Mouse (Mus musculus): ENCODE measurements around the gene Ccdc27. TPM values are rescaled to one million over a fixed set of nuclear protein-coding genes. Genes with fewer than 3 reads are reported as not detected.
A peak's percentile ranks its signal among the peaks of the same experiment; 100 is the strongest.

Ccdc27 gene
- polyA plus RNA-seq, 1 experiment = 55.2 TPM

GRCm38 (mm10) chr4:154071941-154072340, 29.5 kb upstream of the Ccdc27 start:
- Histone ChIP-seq H3K36me3 (ENCODE audit: control insufficient read depth, insufficient read depth, low read length) (no peaks in the 10 kb centered on the region), H3K4me1 (ENCODE audit: control insufficient read depth, insufficient read depth, low read length) (no peaks in the 10 kb centered on the region), H3K27ac (ENCODE audit: control insufficient read depth, insufficient read depth, low read depth, low read length) (no peak overlapping the region), H3K4me3 (ENCODE audit: control insufficient read depth, low read depth, low read length) (no peak overlapping the region), H3K27me3 (ENCODE audit: control insufficient read depth, insufficient read depth, low read length) (no peaks in the 10 kb centered on the region)
- TF ChIP-seq POLR2A (IDR thresholded peaks at IDR 0.05; ENCODE audit: control insufficient read depth, low read depth, low read length) (no peak), CTCF (IDR thresholded peaks at IDR 0.05; ENCODE audit: control insufficient read depth, insufficient read depth, insufficient replicate concordance, low read depth, low read length) (no peak)

DNA sequence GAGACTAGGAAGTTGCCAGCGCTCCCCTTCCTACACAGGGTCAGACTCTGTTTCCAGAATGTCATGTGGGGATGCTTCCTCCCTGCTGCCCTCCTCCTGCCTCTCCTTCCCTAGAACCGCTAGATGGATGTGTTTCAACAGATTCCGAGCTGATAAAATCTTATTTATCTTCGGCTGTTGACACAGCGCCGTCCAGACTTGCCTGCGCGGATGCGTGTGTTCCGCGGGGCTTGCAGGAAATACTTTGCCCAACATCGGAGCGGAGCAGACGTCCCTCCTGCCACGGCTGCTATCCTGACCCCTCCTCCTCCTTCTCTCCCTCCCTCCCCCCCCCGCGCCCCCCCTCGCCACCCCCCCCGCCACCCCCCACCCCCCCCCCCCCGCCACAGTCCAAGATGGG, 29.0 kb upstream of the Ccdc27 start:
- H3K4me1 ChIP-seq (ENCODE audit: control insufficient read depth, insufficient read depth, low read length) = no peaks in the 10 kb centered on the region
- no peak overlapping the region for H3K4me3 ChIP-seq (ENCODE audit: control insufficient read depth, low read depth, low read length)
- H3K27me3 ChIP-seq (ENCODE audit: control insufficient read depth, insufficient read depth, low read length) = no peaks in the 10 kb centered on the region

GRCm38 (mm10) chr4:154070896-154071295, 28.4 kb upstream of the Ccdc27 start:
- no peaks in the 10 kb centered on the region for H3K36me3 ChIP-seq (ENCODE audit: control insufficient read depth, insufficient read depth, low read length)
- no peak overlapping the region for H3K27ac ChIP-seq (ENCODE audit: control insufficient read depth, insufficient read depth, low read depth, low read length)
- H3K27me3 ChIP-seq (ENCODE audit: control insufficient read depth, insufficient read depth, low read length) = no peaks in the 10 kb centered on the region
- H3K4me1 ChIP-seq (ENCODE audit: control insufficient read depth, insufficient read depth, low read length) = no peaks in the 10 kb centered on the region
- no peak for TF ChIP-seq POLR2A (IDR thresholded peaks at IDR 0.05; ENCODE audit: control insufficient read depth, low read depth, low read length)
- TF ChIP-seq CTCF (IDR thresholded peaks at IDR 0.05; ENCODE audit: control insufficient read depth, insufficient read depth, insufficient replicate concordance, low read depth, low read length) = no peak
- H3K4me3 ChIP-seq (ENCODE audit: control insufficient read depth, low read depth, low read length) = no peak overlapping the region

More for the DNA sequence above, 29.0 kb upstream of the Ccdc27 start:
- TF ChIP-seq POLR2A (IDR thresholded peaks at IDR 0.05; ENCODE audit: control insufficient read depth, low read depth, low read length) (no peak), CTCF (IDR thresholded peaks at IDR 0.05; ENCODE audit: control insufficient read depth, insufficient read depth, insufficient replicate concordance, low read depth, low read length) (no peak)
- H3K27ac ChIP-seq (ENCODE audit: control insufficient read depth, insufficient read depth, low read depth, low read length) = no peak overlapping the region
- no peaks in the 10 kb centered on the region for H3K36me3 ChIP-seq (ENCODE audit: control insufficient read depth, insufficient read depth, low read length)

- no peak overlapping the region for H3K4me3 ChIP-seq (ENCODE audit: control insufficient read depth, low read depth, low read length)
- H3K4me1 ChIP-seq (ENCODE audit: control insufficient read depth, insufficient read depth, low read length) = no peaks in the 10 kb centered on the region
- H3K36me3 ChIP-seq (ENCODE audit: control insufficient read depth, insufficient read depth, low read length) = no peaks in the 10 kb centered on the region
- H3K27ac ChIP-seq (ENCODE audit: control insufficient read depth, insufficient read depth, low read depth, low read length) = no peak overlapping the region
- peak; percentile 23; the same call in 1 of the 2 replicates for TF ChIP-seq CTCF (IDR thresholded peaks at IDR 0.05; ENCODE audit: control insufficient read depth, insufficient read depth, insufficient replicate concordance, low read depth, low read length)
- TF ChIP-seq POLR2A (IDR thresholded peaks at IDR 0.05; ENCODE audit: control insufficient read depth, low read depth, low read length) = no peak
- no peaks in the 10 kb centered on the region for H3K27me3 ChIP-seq (ENCODE audit: control insufficient read depth, insufficient read depth, low read length)
Observed at GRCm38 (mm10) chr4:154064827-154065773, 22.6 kb upstream of the Ccdc27 start.

DNA sequence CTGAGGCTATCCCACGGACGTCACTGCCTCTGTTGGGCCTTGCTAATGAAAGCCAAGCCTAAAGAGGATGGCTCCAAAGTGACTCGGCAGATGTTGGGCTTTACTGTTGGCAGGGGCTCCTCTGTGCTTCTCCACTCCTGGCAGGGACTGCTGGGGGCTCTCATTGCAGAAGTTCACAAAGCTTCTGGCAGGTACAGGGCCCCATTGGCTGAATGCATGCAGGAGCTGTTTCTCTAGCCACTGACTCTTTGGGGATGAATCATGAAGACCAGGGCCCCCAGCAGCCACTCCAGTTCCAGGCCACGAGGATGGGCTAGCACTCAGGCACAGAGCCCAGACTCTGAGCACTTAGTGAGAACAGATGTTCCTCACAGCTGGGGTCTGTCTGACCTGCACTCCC, 15.2 kb upstream of the Ccdc27 start:
- TF ChIP-seq POLR2A (IDR thresholded peaks at IDR 0.05; ENCODE audit: control insufficient read depth, low read depth, low read length) = no peak
- no peak for TF ChIP-seq CTCF (IDR thresholded peaks at IDR 0.05; ENCODE audit: control insufficient read depth, insufficient read depth, insufficient replicate concordance, low read depth, low read length)
- no peaks in the 10 kb centered on the region for H3K36me3 ChIP-seq (ENCODE audit: control insufficient read depth, insufficient read depth, low read length)
- H3K27me3 ChIP-seq (ENCODE audit: control insufficient read depth, insufficient read depth, low read length) = no peaks in the 10 kb centered on the region
- no peaks in the 10 kb centered on the region; the same call in 1 of the 2 replicates for H3K4me1 ChIP-seq (ENCODE audit: control insufficient read depth, insufficient read depth, low read length)
- H3K27ac ChIP-seq (ENCODE audit: control insufficient read depth, insufficient read depth, low read depth, low read length) = no peak overlapping the region
- no peak overlapping the region for H3K4me3 ChIP-seq (ENCODE audit: control insufficient read depth, low read depth, low read length)

GRCm38 (mm10) chr4:154056661-154057060, 14.2 kb upstream of the Ccdc27 start:
- Histone ChIP-seq H3K4me1 (ENCODE audit: control insufficient read depth, insufficient read depth, low read length) (no peaks in the 10 kb centered on the region; the same call in 1 of the 2 replicates), H3K4me3 (ENCODE audit: control insufficient read depth, low read depth, low read length) (no peak overlapping the region), H3K27ac (ENCODE audit: control insufficient read depth, insufficient read depth, low read depth, low read length) (no peak overlapping the region), H3K27me3 (ENCODE audit: control insufficient read depth, insufficient read depth, low read length) (no peaks in the 10 kb centered on the region), H3K36me3 (ENCODE audit: control insufficient read depth, insufficient read depth, low read length) (no peaks in the 10 kb centered on the region)
- no peak for TF ChIP-seq POLR2A (IDR thresholded peaks at IDR 0.05; ENCODE audit: control insufficient read depth, low read depth, low read length)
- no peak for TF ChIP-seq CTCF (IDR thresholded peaks at IDR 0.05; ENCODE audit: control insufficient read depth, insufficient read depth, insufficient replicate concordance, low read depth, low read length)

- Histone ChIP-seq H3K36me3 (ENCODE audit: control insufficient read depth, insufficient read depth, low read length) (no peaks in the 10 kb centered on the region), H3K27me3 (ENCODE audit: control insufficient read depth, insufficient read depth, low read length) (no peaks in the 10 kb centered on the region), H3K27ac (ENCODE audit: control insufficient read depth, insufficient read depth, low read depth, low read length) (no peak overlapping the region), H3K4me1 (ENCODE audit: control insufficient read depth, insufficient read depth, low read length) (no peaks in the 10 kb centered on the region; the same call in 1 of the 2 replicates), H3K4me3 (ENCODE audit: control insufficient read depth, low read depth, low read length) (no peak overlapping the region)
- no peak for TF ChIP-seq POLR2A (IDR thresholded peaks at IDR 0.05; ENCODE audit: control insufficient read depth, low read depth, low read length)
- no peak for TF ChIP-seq CTCF (IDR thresholded peaks at IDR 0.05; ENCODE audit: control insufficient read depth, insufficient read depth, insufficient replicate concordance, low read depth, low read length)
Observed at GRCm38 (mm10) chr4:154056046-154056445, 13.6 kb upstream of the Ccdc27 start.
